Mouse (Mus musculus) liver, adult 2 months (tissue): Measurements from ENCODE around the gene Sec22c.

Source experiments
- CTCF ChIP-seq: fragments of 200-500 bp; IDR thresholded peaks from 2 replicates; pipeline ENCODE4 v1.5.1; 2011; ENCODE audit warnings: low read depth, low read length, control low read depth
- POLR2A ChIP-seq: fragments of 200-500 bp; IDR thresholded peaks from 2 replicates; pipeline ENCODE4 v1.6.1; 2011; ENCODE audit warnings: low read length, control low read depth; ENCODE audit not compliant: insufficient read depth; ENCODE audit errors: extremely low read depth

- TF ChIP-seq POLR2A (no peak), CTCF (no peak)
Observed at GRCm38 (mm10) chr9:121664104-121664503, 41.2 kb downstream of the Sec22c start.
